Mouse (Mus musculus): Measurements from ENCODE around the gene Kif2c. TPM values are rescaled to one million over a fixed set of nuclear protein-coding genes. Genes with fewer than 3 reads are reported as not detected.

The Kif2c gene
- not detected in 2 replicates for polyA plus RNA-seq (2012; ENCODE audit: insufficient read depth, insufficient read length, low replicate concordance, missing spikeins)

DNA sequence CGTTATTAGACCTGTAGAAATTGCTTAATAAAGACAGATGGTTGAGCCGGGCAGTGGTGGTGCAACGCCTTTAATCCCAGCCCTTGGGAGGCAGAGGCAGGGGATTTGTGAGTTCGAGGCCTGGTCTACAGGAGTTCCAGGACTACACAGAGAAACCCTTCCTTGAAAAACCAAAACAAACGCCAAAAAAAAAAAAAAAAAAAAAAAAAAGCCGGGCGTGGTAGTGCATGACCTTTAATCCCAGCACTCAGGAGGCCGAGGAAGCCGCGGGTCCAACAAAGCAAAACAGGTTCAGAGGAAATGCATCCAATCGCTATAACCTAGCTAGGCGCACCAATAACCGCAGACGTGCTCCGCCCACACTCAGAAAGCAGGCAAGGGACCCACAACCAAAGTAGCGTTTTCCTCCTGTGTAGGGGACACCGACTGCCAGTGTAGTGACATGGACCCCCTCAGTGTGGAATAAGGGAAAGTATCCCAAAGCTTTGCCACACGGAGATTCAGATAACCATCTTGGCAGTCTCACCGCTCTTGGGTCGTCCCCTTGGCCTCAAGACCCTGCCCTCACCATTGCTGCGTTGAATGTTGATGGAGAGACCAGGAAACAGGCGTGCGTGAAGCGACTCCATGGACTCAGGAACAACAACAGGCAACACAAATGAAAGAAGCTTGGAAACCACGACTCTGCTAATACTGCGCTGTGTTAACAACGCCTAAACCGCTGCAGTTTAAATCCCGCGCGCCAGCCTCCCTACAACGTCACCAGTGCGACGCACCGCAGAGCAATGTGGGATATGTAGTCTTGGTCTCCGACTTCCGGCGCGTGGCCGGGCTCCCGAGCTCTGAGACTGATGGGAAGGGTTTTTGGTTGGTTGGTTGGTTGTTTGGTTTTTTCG, at the start of gene Kif2c:
Gene Kif2c, minus strand, starts transcription at position 777 of the 896 bp plus-strand sequence.
- Histone ChIP-seq H3K27ac (ENCODE audit: insufficient read depth, low read depth, low read length) (no peak within 1 kb of the TSS), H3K4me3 (ENCODE audit: insufficient read depth, low read depth, low read length) (peak within 1 kb of the TSS; percentile 54), H3K4me1 (ENCODE audit: control insufficient read depth, insufficient read depth, low read length) (0 out of 2 replicates have a peak, but pooled peaks cover 5% of the 10 kb centered on the region)
- under 1% methylated on average over 40 of the region's 42 CpGs for WGBS
- peak; percentile 45 for TF ChIP-seq POLR2A (IDR thresholded peaks at IDR 0.05; ENCODE audit: insufficient read depth, low read depth, low read length)
- no peak for TF ChIP-seq CTCF (IDR thresholded peaks at IDR 0.05; ENCODE audit: insufficient read depth, low read depth, low read length)

GRCm38 (mm10) chr4:117231208-117231607, 48.8 kb upstream of the Kif2c start:
- 93% methylated on average over 2 of the region's 2 CpGs for WGBS
- TF ChIP-seq POLR2A (IDR thresholded peaks at IDR 0.05; ENCODE audit: insufficient read depth, low read depth, low read length) (no peak), CTCF (IDR thresholded peaks at IDR 0.05; ENCODE audit: insufficient read depth, low read depth, low read length) (no peak)
- no peaks in the 10 kb centered on the region for H3K4me1 ChIP-seq (ENCODE audit: control insufficient read depth, insufficient read depth, low read length)
- no peak overlapping the region for H3K27ac ChIP-seq (ENCODE audit: insufficient read depth, low read depth, low read length)
- H3K4me3 ChIP-seq (ENCODE audit: insufficient read depth, low read depth, low read length): no peak overlapping the region

DNA sequence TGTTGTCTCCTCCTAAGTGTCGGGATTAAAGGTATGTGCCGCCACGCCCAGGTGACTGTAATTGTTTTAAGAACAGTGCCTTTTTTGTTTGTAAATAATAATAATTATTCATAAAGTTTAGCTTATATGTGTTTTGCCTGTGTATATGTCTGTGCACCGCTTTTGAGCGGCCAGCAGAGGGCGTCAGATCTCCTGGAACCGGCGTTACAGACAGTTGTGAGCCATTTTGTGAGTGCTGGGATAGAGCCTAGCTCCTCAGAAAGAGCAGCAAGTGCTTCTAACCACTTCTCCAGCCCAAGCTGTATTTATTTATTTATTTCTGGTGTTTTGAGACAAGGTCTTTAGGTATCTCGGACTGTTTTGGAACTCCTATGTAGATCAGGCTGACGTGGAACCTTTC, 47.9 kb upstream of the Kif2c start:
- no peak overlapping the region for H3K27ac ChIP-seq (ENCODE audit: insufficient read depth, low read depth, low read length)
- H3K4me3 ChIP-seq (ENCODE audit: insufficient read depth, low read depth, low read length): no peak overlapping the region
- no peaks in the 10 kb centered on the region for H3K4me1 ChIP-seq (ENCODE audit: control insufficient read depth, insufficient read depth, low read length)
- TF ChIP-seq POLR2A (IDR thresholded peaks at IDR 0.05; ENCODE audit: insufficient read depth, low read depth, low read length) (no peak), CTCF (IDR thresholded peaks at IDR 0.05; ENCODE audit: insufficient read depth, low read depth, low read length) (peak; percentile 26; the same call in 1 of the 2 replicates)
- 56% methylated on average over 10 of the region's 10 CpGs for WGBS

DNA sequence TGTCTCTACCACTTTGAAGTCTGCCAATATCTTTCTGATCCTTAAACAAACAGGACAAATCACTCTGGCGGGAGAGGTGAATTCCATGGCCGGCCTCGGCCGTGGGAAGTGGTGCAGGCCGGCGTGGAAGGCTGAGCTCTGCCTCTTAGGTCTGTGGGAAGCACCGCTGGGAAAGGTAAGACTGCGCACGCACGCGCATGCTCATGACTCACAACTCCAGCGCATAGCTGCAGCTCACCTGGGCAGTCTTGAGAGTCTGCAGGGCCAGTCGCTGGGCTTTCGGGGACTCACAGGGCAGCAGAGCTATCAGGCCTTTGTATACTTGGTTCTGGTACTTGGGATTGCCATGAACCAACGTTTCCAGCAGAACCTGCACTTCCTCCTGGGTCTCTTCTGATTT, 47.2 kb upstream of the Kif2c start:
- WGBS: 86% methylated on average over 15 of the region's 15 CpGs
- Histone ChIP-seq H3K4me3 (ENCODE audit: insufficient read depth, low read depth, low read length) (no peak overlapping the region), H3K27ac (ENCODE audit: insufficient read depth, low read depth, low read length) (no peak overlapping the region), H3K4me1 (ENCODE audit: control insufficient read depth, insufficient read depth, low read length) (no peaks in the 10 kb centered on the region)
- TF ChIP-seq CTCF (IDR thresholded peaks at IDR 0.05; ENCODE audit: insufficient read depth, low read depth, low read length) (no peak), POLR2A (IDR thresholded peaks at IDR 0.05; ENCODE audit: insufficient read depth, low read depth, low read length) (no peak)

- Histone ChIP-seq H3K27ac (ENCODE audit: insufficient read depth, low read depth, low read length) (no peak overlapping the region), H3K4me1 (ENCODE audit: control insufficient read depth, insufficient read depth, low read length) (no peaks in the 10 kb centered on the region), H3K4me3 (ENCODE audit: insufficient read depth, low read depth, low read length) (no peak overlapping the region)
- no peak for TF ChIP-seq CTCF (IDR thresholded peaks at IDR 0.05; ENCODE audit: insufficient read depth, low read depth, low read length)
- no peak for TF ChIP-seq POLR2A (IDR thresholded peaks at IDR 0.05; ENCODE audit: insufficient read depth, low read depth, low read length)
Measured at GRCm38 (mm10) chr4:117225250-117225649, 42.8 kb upstream of the Kif2c start.

DNA sequence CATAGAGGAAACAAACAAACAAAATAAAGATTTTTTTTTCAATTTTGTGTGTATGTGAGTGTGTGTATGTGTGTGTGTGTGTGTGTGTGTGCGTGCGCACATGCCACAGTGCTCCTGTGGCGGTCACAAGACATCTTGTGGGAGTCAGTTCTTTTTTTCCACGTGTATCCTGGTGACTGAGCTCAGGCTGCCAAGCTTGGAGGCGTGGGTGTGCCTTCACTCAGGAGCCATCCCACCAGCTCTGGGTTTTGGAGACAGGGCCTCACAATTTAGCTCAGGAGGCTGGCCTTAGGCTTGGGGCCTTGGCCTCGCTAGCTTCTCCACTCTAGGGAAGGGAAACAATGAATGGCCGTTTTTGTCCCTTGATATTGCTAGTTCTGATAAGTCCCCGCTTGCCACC, 41.7 kb upstream of the Kif2c start:
- no peak overlapping the region for H3K4me3 ChIP-seq (ENCODE audit: insufficient read depth, low read depth, low read length)
- H3K27ac ChIP-seq (ENCODE audit: insufficient read depth, low read depth, low read length): no peak overlapping the region
- 82% methylated on average over 8 of the region's 8 CpGs for WGBS
- no peaks in the 10 kb centered on the region for H3K4me1 ChIP-seq (ENCODE audit: control insufficient read depth, insufficient read depth, low read length)
- TF ChIP-seq CTCF (IDR thresholded peaks at IDR 0.05; ENCODE audit: insufficient read depth, low read depth, low read length): no peak
- no peak for TF ChIP-seq POLR2A (IDR thresholded peaks at IDR 0.05; ENCODE audit: insufficient read depth, low read depth, low read length)

DNA sequence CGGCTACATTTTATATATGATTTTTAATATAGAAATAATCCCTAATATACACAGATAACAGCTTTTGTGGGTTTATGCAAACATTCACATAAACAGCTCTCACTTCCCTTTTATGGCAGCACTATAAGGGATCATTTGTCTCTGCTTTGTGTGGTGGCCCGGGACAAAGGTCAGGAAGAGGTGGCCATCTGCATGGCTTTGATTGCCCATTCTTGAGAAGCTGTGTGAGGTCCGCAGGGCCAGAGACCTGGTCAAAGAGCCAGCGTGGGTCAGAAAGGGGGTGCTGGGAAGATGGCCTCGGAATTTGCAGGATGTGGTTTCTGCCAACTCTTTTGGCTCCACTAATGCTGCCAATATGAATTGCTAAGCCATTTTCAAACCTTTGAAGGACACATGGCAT, 40.6 kb upstream of the Kif2c start:
- 70% methylated on average over 5 of the region's 5 CpGs for WGBS
- no peak overlapping the region for H3K27ac ChIP-seq (ENCODE audit: insufficient read depth, low read depth, low read length)
- no peak overlapping the region for H3K4me3 ChIP-seq (ENCODE audit: insufficient read depth, low read depth, low read length)
- no peak for TF ChIP-seq CTCF (IDR thresholded peaks at IDR 0.05; ENCODE audit: insufficient read depth, low read depth, low read length)
- no peak for TF ChIP-seq POLR2A (IDR thresholded peaks at IDR 0.05; ENCODE audit: insufficient read depth, low read depth, low read length)
- no peaks in the 10 kb centered on the region for H3K4me1 ChIP-seq (ENCODE audit: control insufficient read depth, insufficient read depth, low read length)

DNA sequence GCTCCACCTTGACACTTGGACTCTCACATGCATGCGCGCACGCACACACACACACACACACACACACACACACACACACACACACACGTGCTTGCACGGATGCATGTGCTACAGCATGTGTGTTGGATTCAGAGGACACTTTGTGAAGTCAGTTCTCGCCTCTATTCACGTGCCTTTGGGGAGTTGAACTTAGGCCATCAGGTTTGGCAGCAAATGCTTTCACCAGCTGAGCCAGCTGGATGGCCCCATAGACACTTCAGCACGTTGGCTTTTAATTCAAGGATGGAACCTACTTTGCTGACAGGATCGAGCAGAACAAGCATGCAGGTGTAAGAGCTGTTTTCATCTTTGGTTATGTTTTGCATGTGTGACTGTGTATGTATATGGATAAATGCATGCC, 39.4 kb upstream of the Kif2c start:
- no peak overlapping the region for H3K4me3 ChIP-seq (ENCODE audit: insufficient read depth, low read depth, low read length)
- H3K4me1 ChIP-seq (ENCODE audit: control insufficient read depth, insufficient read depth, low read length): peaks cover 5% of the 10 kb centered on the region; the same call in 1 of the 2 replicates
- H3K27ac ChIP-seq (ENCODE audit: insufficient read depth, low read depth, low read length): no peak overlapping the region
- 78% methylated on average over 9 of the region's 9 CpGs for WGBS
- no peak for TF ChIP-seq CTCF (IDR thresholded peaks at IDR 0.05; ENCODE audit: insufficient read depth, low read depth, low read length)
- TF ChIP-seq POLR2A (IDR thresholded peaks at IDR 0.05; ENCODE audit: insufficient read depth, low read depth, low read length): no peak

DNA sequence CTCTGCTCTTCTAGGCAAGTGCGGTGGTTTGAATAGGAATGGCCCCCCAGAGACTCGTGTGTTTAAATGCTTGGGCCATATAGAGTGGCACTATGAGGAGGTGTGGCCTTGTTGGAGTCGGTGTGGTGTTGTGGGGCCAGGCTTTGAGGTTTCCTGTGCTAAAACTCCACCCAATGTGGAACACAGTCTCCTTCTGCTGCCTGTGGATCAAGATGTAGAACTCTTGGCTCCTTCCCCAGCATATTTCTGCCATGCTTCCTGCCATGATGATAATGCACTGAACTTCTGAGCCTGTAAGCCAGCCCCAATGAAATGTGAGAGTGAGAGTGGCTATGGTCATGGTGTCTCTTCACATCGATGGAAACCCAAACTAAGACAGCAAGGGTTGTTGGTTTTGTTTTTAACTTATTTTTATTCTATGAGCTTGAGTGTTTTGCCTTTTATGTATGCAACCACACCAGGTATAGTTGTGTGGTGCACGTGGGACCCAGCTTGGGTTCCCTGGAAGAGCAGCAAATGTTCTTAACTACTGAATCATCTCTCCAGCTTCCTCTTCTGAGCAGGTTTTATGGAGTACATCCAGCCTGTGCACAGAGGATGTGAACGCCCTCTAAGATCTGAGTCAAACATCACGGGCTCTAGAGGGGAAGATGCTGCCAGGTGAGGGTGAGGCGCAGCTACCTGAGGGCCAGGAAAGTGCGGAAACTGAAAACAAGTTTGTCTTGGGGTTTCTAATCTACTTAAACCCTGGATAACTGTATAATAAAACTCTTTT, 38.5 kb upstream of the Kif2c start:
- 81% methylated on average over 9 of the region's 9 CpGs for WGBS

More for the DNA sequence above, 38.5 kb upstream of the Kif2c start:
- H3K27ac ChIP-seq (ENCODE audit: insufficient read depth, low read depth, low read length): no peak overlapping the region
- TF ChIP-seq CTCF (IDR thresholded peaks at IDR 0.05; ENCODE audit: insufficient read depth, low read depth, low read length) (no peak), POLR2A (IDR thresholded peaks at IDR 0.05; ENCODE audit: insufficient read depth, low read depth, low read length) (no peak)
- peaks cover 7% of the 10 kb centered on the region; the same call in 1 of the 2 replicates for H3K4me1 ChIP-seq (ENCODE audit: control insufficient read depth, insufficient read depth, low read length)
- no peak overlapping the region for H3K4me3 ChIP-seq (ENCODE audit: insufficient read depth, low read depth, low read length)
